Mouse (Mus musculus) CH12.LX (cell line): Measurements from ENCODE around the gene Smarcal1. TPM values are rescaled to one million over a fixed set of nuclear protein-coding genes. Genes with fewer than 3 reads are reported as not detected.

ENCODE experiments used
- DNase-seq: peaks from one replicate; pipeline ENCODE4 v3.0.0-alpha.2; 2013; ENCODE audit errors: extremely low read depth
- H3K27ac ChIP-seq: 2 replicates; pipeline ENCODE4 v1.5.1; 2012; ENCODE audit warnings: low read depth, mild to moderate bottlenecking, control low read depth, moderate library complexity; ENCODE audit not compliant: insufficient read depth
- H3K27me3 ChIP-seq: replicated peaks from 2 replicates; pipeline ENCODE3; 2012; ENCODE audit warnings: inconsistent platforms
- H3K36me3 ChIP-seq, 2 experiments: replicated peaks in 1 of 2; 2 replicates each; pipeline versions ENCODE3 to v1.6.1; 2012; ENCODE audit warnings: inconsistent platforms in 1 of 2, low read length in 1 of 2, mild to moderate bottlenecking in 1 of 2, mixed read lengths in 1 of 2, moderate library complexity in 1 of 2; ENCODE audit not compliant: control insufficient read depth in 1 of 2, insufficient read depth in 1 of 2
- H3K4me1 ChIP-seq, 2 experiments: 2 replicates each; pipeline ENCODE4 v1.6.1; 2012; ENCODE audit warnings: inconsistent platforms in 1 of 2, moderate library complexity in 1 of 2; ENCODE audit not compliant: insufficient read depth in 2 of 2, control insufficient read depth in 1 of 2
- H3K4me2 ChIP-seq: 2 replicates; pipeline ENCODE4 v1.6.1; 2012; ENCODE audit warnings: low read depth, mild to moderate bottlenecking, control low read depth; ENCODE audit not compliant: poor library complexity, insufficient read depth, severe bottlenecking
- H3K4me3 ChIP-seq, 3 experiments: fragments of 150-350 bp in 1 of 3; sonication (generic) in 1 of 3; replicated peaks in 1 of 3; 2 replicates each; pipeline versions ENCODE3 to v1.5.1; 2011 to 2012; ENCODE audit warnings: low read depth in 2 of 3, low read length in 2 of 3, mild to moderate bottlenecking in 2 of 3, moderate library complexity in 2 of 3, control low read depth in 1 of 3, improper control_type of control experiment in 1 of 3, inconsistent platforms in 1 of 3, mixed read lengths in 1 of 3; ENCODE audit not compliant: poor library complexity in 1 of 3
- H3K79me2 ChIP-seq: replicated peaks from 2 replicates; pipeline ENCODE4 v1.6.1; 2012; ENCODE audit warnings: mild to moderate bottlenecking, moderate library complexity; ENCODE audit not compliant: control insufficient read depth, poor library complexity, insufficient read depth, severe bottlenecking; ENCODE audit errors: extremely low read depth
- H3K9ac ChIP-seq: 2 replicates; pipeline ENCODE4 v1.6.1; 2012; ENCODE audit warnings: low read depth, mild to moderate bottlenecking, control low read depth, moderate library complexity; ENCODE audit not compliant: insufficient read depth
- H3K9me3 ChIP-seq: replicated peaks from 2 replicates; pipeline ENCODE3; 2012; ENCODE audit warnings: low read length, inconsistent platforms, mixed read lengths
- CHD2 ChIP-seq: IDR thresholded peaks from 2 replicates; pipeline ENCODE4 v1.6.1; 2011; ENCODE audit warnings: low read length, improper control_type of control experiment
- ELF1 ChIP-seq: IDR thresholded peaks from 2 replicates; pipeline ENCODE4 v1.6.1; 2014; ENCODE audit warnings: low read depth, mild to moderate bottlenecking, inconsistent platforms, low read length, improper control_type of control experiment
- EP300 ChIP-seq: IDR thresholded peaks from 2 replicates; pipeline ENCODE4 v1.6.1; 2011; ENCODE audit warnings: low read length, improper control_type of control experiment
- ETS1 ChIP-seq: conservative IDR thresholded peaks from 2 replicates; pipeline ENCODE4 v1.6.1; 2012; ENCODE audit warnings: low read depth, mild to moderate bottlenecking, inconsistent platforms, low read length, improper control_type of control experiment, moderate library complexity
- GABPA ChIP-seq: IDR thresholded peaks from 2 replicates; pipeline ENCODE4 v1.6.1; 2012; ENCODE audit warnings: low read depth, low read length, improper control_type of control experiment, inconsistent platforms; ENCODE audit not compliant: insufficient replicate concordance
- KAT2A ChIP-seq: IDR thresholded peaks from 2 replicates; pipeline ENCODE4 v1.6.1; 2012; ENCODE audit warnings: low read length, improper control_type of control experiment, inconsistent platforms; ENCODE audit not compliant: insufficient replicate concordance
- MXI1 ChIP-seq: IDR thresholded peaks from 2 replicates; pipeline ENCODE4 v1.6.1; 2011; ENCODE audit warnings: mild to moderate bottlenecking, low read depth, low read length, improper control_type of control experiment
- MYC ChIP-seq: IDR thresholded peaks from 2 replicates; pipeline ENCODE4 v1.6.1; 2011; ENCODE audit warnings: low read depth, mild to moderate bottlenecking, improper control_type of control experiment, low read length
- POLR2AphosphoS2 ChIP-seq: IDR thresholded peaks from 2 replicates; pipeline ENCODE4 v1.6.1; 2011; ENCODE audit warnings: low read depth, low read length, improper control_type of control experiment
- TBP ChIP-seq: conservative IDR thresholded peaks from 2 replicates; pipeline ENCODE4 v1.6.1; 2011; ENCODE audit warnings: low read depth, low read length, improper control_type of control experiment
- USF1 ChIP-seq: IDR thresholded peaks from 2 replicates; pipeline ENCODE4 v1.6.1; 2014; ENCODE audit warnings: low read depth, mild to moderate bottlenecking, inconsistent platforms, low read length, improper control_type of control experiment
- ZC3H11A ChIP-seq: IDR thresholded peaks from 2 replicates; pipeline ENCODE4 v1.6.1; 2012; ENCODE audit warnings: low read depth, mild to moderate bottlenecking, inconsistent platforms, low read length, improper control_type of control experiment
- ZMIZ1 ChIP-seq: IDR thresholded peaks from 2 replicates; pipeline ENCODE4 v1.6.1; 2012; ENCODE audit warnings: low read depth, mild to moderate bottlenecking, inconsistent platforms, low read length, improper control_type of control experiment
- ZNF384 ChIP-seq: IDR thresholded peaks from 2 replicates; pipeline ENCODE4 v1.6.1; 2012; ENCODE audit warnings: low read depth, low read length, improper control_type of control experiment, inconsistent platforms
- dilution Hi-C: fragments of 300-500 bp; cut with MboI; formaldehyde crosslinking; loops from 2 replicates; pipeline ENCODE4 v1.14.3; 2020; ENCODE audit warnings: low sequenced_read_pairs; ENCODE audit not compliant: extremely low pct_unique_long_range_greater_than_20kb, extremely low pct_ligation_motif_present
- in situ Hi-C: fragments of 300-500 bp; cut with MboI; formaldehyde crosslinking; loops from 3 replicates; pipeline ENCODE4 v1.14.3; 2019; ENCODE audit warnings: low sequenced_read_pairs, low pct_ligation_motif_present, low pct_unique_long_range_greater_than_20kb, mixed read lengths
- polyA plus RNA-seq: library from polyadenylated mRNA; unstranded; fragments of >175 nt; gene quantifications from 2 replicates; pipeline ENCODE4 v1.2.1, GENCODE M21; 2012; ENCODE audit warnings: low read depth; ENCODE audit not compliant: insufficient read length
- total RNA-seq, 2 experiments: library from RNA; depleted of rRNA; stranded (reverse); fragments of 300-350 nt in 1 of 2; fragments of >200 nt in 1 of 2; gene quantifications; 2 replicates each; pipeline ENCODE4 v1.2.3; 2012 to 2014

The Smarcal1 gene
- total and polyA plus RNA-seq, 3 experiments = 25.2 to 54.2 (median 34.9) TPM

GRCm38 (mm10) chr1:72593340-72593951 is 10.4 kb downstream of the Smarcal1 start:
- Histone ChIP-seq H3K4me1 (peaks cover 0 to 12% of the 10 kb centered on the region in 2 experiments; a peak in 3 of 4 replicates), H3K9ac (no peak overlapping the region), H3K36me3 (peaks cover 73 to 96% of the 10 kb centered on the region in 2 experiments), H3K27me3 (no peaks in the 10 kb centered on the region), H3K4me3 (no peak overlapping the region), H3K4me2 (no peak overlapping the region)
- in situ Hi-C loops (loop anchor here (25.0 kb wide), 1 partner anchor 269 kb away; the partner anchor contains the start of gene Igfbp5), dilution Hi-C loops (no loop called here)
- no peak for TF ChIP-seq GABPA
- no peak for TF ChIP-seq ETS1
- no peak for TF ChIP-seq MYC
- TF ChIP-seq KAT2A = no peak
- no peak for TF ChIP-seq TBP
- no peak for TF ChIP-seq EP300
- no peak for TF ChIP-seq ZC3H11A
- TF ChIP-seq, all 38 proteins: peak for 0
- DNase-seq = no peak
- Histone ChIP-seq H3K79me2 (no peaks in the 10 kb centered on the region; the same call in 1 of the 2 replicates), H3K27ac (no peak overlapping the region), H3K9me3 (no peaks in the 10 kb centered on the region)

GRCm38 (mm10) chr1:72595686-72596085 is 12.6 kb downstream of the Smarcal1 start:
- H3K27me3 ChIP-seq = no peaks in the 10 kb centered on the region
- H3K4me3 ChIP-seq = no peak overlapping the region
- H3K9me3 ChIP-seq = no peaks in the 10 kb centered on the region
- H3K79me2 ChIP-seq = no peaks in the 10 kb centered on the region
- TF ChIP-seq ELF1 (no peak), ZNF384 (no peak), USF1 (no peak), TBP (no peak)
- H3K9ac ChIP-seq = no peak overlapping the region
- in situ Hi-C loops = loop anchor here (25.0 kb wide), 1 partner anchor 267 kb away; the partner anchor contains the start of gene Igfbp5
- H3K4me2 ChIP-seq = no peak overlapping the region
- DNase-seq = no peak
- H3K36me3 ChIP-seq = peaks cover 88 to 99% of the 10 kb centered on the region in 2 experiments
- dilution Hi-C loops = no loop called here
- no peak overlapping the region for H3K27ac ChIP-seq
- H3K4me1 ChIP-seq = no peaks in the 10 kb centered on the region; a peak in 1 of 4 replicates

GRCm38 (mm10) chr1:72596231-72596630 is 13.2 kb downstream of the Smarcal1 start:
- Histone ChIP-seq H3K4me1 (0 out of 4 replicates have a peak, but pooled peaks cover 0 to 2% of the 10 kb centered on the region in 2 experiments), H3K36me3 (peaks cover 88 to 99% of the 10 kb centered on the region in 2 experiments), H3K27ac (no peak overlapping the region), H3K79me2 (no peaks in the 10 kb centered on the region), H3K4me3 (no peak overlapping the region), H3K9ac (no peak overlapping the region), H3K27me3 (no peaks in the 10 kb centered on the region), H3K9me3 (no peaks in the 10 kb centered on the region), H3K4me2 (no peak overlapping the region)
- dilution Hi-C loops (no loop called here), in situ Hi-C loops (loop anchor here (25.0 kb wide), 1 partner anchor 266 kb away; the partner anchor contains the start of gene Igfbp5)
- TF ChIP-seq USF1 = no peak
- no peak for TF ChIP-seq CHD2
- no peak for TF ChIP-seq MXI1
- TF ChIP-seq KAT2A = no peak
- no peak for TF ChIP-seq ZMIZ1
- no peak for TF ChIP-seq MYC
- TF ChIP-seq EP300 = no peak
- TF ChIP-seq GABPA = no peak
- TF ChIP-seq POLR2AphosphoS2 = no peak
- DNase-seq = no peak
